Comparison of ENCODE assay signal across 8 mouse cellular contexts in the genomic region with DNA sequence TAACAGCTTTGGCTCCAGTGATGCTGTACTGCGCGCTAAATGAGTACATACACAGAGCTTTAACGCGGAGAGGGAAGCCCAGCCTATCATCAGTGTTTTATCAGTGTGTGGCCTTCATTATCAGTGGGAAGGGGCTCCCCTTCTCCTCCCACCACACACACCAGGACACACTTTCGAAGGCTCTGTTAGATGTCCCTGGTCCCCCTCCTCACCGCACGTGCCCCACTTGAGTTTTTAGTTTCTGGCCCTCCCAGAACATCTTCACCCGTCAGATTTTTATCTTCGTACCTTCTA. TPM values are rescaled to one million over a fixed set of nuclear protein-coding genes. Genes with fewer than 3 reads are reported as not detected.
DNase-seq lines count a peak whose midpoint lies in the region; ATAC-seq and TF ChIP-seq lines count a peak whose summit lies in the region.

No protein-coding gene starts in this region.

- H3K36me3 ChIP-seq in neural tube, embryonic 11.5 days (ENCODE audit: control insufficient read depth, insufficient read depth, low read length) = no peaks in the 10 kb centered on the region; the same call in 1 of the 2 replicates
- H3K36me3 ChIP-seq in limb, embryonic 10.5 days = peaks cover 11% of the 10 kb centered on the region
- H3K36me3 ChIP-seq in small intestine, adult 2 months (ENCODE audit: control insufficient read depth, insufficient read depth, low read length) = 0 out of 2 replicates have a peak, but pooled peaks cover 3% of the 10 kb centered on the region

- no peaks in the 10 kb centered on the region for H3K9me3 ChIP-seq in neural tube, embryonic 11.5 days (ENCODE audit: control insufficient read depth, low read length)
- H3K9me3 ChIP-seq in limb, embryonic 10.5 days (replicated peaks) = no peaks in the 10 kb centered on the region

- TF ChIP-seq POLR2A in small intestine, adult 2 months (IDR thresholded peaks at IDR 0.05; ENCODE audit: low read depth, low read length) = no peak

- WGBS in neural tube, embryonic 11.5 days = 9% methylated on average over 9 of the region's 9 CpGs
- WGBS in limb, embryonic 10.5 days = 12% methylated on average over 9 of the region's 9 CpGs
- 12% methylated on average over 9 of the region's 9 CpGs for WGBS in small intestine, adult 2 months

- 0 out of 2 replicates have a peak, but pooled peaks have one; percentile 2 for ATAC-seq in neural tube, embryonic 11.5 days (ENCODE audit: insufficient read depth, low FRiP score, low TSS enrichment)

- H3K4me1 ChIP-seq in neural tube, embryonic 11.5 days (ENCODE audit: control insufficient read depth, insufficient read depth, low read length) = peaks cover 23% of the 10 kb centered on the region
- H3K4me1 ChIP-seq in limb, embryonic 10.5 days = peaks cover 40% of the 10 kb centered on the region
- peaks cover 36% of the 10 kb centered on the region for H3K4me1 ChIP-seq in small intestine, adult 2 months (ENCODE audit: control insufficient read depth, insufficient read depth, insufficient read length, low read length)

- peak; percentile 37 for DNase-seq in cerebellum, adult 9-10 months
- no peak for DNase-seq in cerebellum, adult 11 months
- DNase-seq in neural tube, embryonic 11.5 days (ENCODE audit: low spot score) = peak; percentile 26
- no peak for DNase-seq in neural tube, embryonic 10.5 days (ENCODE audit: extremely low spot score, low spot score)
- DNase-seq in limb, embryonic 10.5 days (ENCODE audit: low spot score) = no peak
- DNase-seq in gastrocnemius, adult 18-20 months (ENCODE audit: low spot score) = no peak
- no peak for DNase-seq in adrenal gland, postnatal 25 days

- H3K27ac ChIP-seq in neural tube, embryonic 11.5 days (ENCODE audit: low read depth, low read length) = 0 out of 2 replicates have a peak overlapping the region, but pooled peaks have one; percentile 1
- peak overlapping the region; percentile 92 for H3K27ac ChIP-seq in limb, embryonic 10.5 days
- peak overlapping the region; percentile 92 for H3K27ac ChIP-seq in small intestine, adult 2 months (ENCODE audit: insufficient read depth, low read depth, low read length)

- peak overlapping the region; percentile 74 for H3K9ac ChIP-seq in neural tube, embryonic 11.5 days (ENCODE audit: low read length)

- H3K4me2 ChIP-seq in neural tube, embryonic 11.5 days (ENCODE audit: low read depth) = peak overlapping the region; percentile 82

- no peaks in the 10 kb centered on the region for H3K27me3 ChIP-seq in neural tube, embryonic 11.5 days (ENCODE audit: control insufficient read depth, insufficient read depth, low read length)
- H3K27me3 ChIP-seq in limb, embryonic 10.5 days (ENCODE audit: low read depth, poor library complexity, severe bottlenecking) = no peaks in the 10 kb centered on the region
- H3K27me3 ChIP-seq in small intestine, adult 2 months (ENCODE audit: control insufficient read depth, insufficient read depth, low read length) = no peaks in the 10 kb centered on the region

- peak overlapping the region; percentile 78 for H3K4me3 ChIP-seq in neural tube, embryonic 11.5 days (ENCODE audit: low read depth, low read length)
- peak overlapping the region; percentile 80 for H3K4me3 ChIP-seq in limb, embryonic 10.5 days
- H3K4me3 ChIP-seq in small intestine, adult 2 months (ENCODE audit: low read depth, low read length) = peak overlapping the region; percentile 98

- no peak for TF ChIP-seq CTCF in small intestine, adult 2 months (IDR thresholded peaks at IDR 0.05; ENCODE audit: extremely low read depth, insufficient read length, insufficient replicate concordance, low read depth, low read length)

RNA-seq across cellular contexts. Expression of a gene that starts 0.7 kb away (rescaled TPM):
- 37.8 and 39.5 TPM in 2 replicates for polyA plus RNA-seq in neural tube, embryonic 11.5 days (2014; fragmentation: Nextera tagmentation; extraction: Ambion mirVana)
- 38.2 and 40.2 TPM in 2 replicates for polyA plus RNA-seq in limb, embryonic 10.5 days (2016; fragmentation: Nextera tagmentation; extraction: Ambion mirVana)
- 43.4 and 82.0 TPM in 2 replicates for polyA plus RNA-seq in small intestine, adult 2 months (2012; rRNA removed)
- total RNA-seq in gastrocnemius, adult 18-20 months (2021) = 10 to 100 TPM; 13.8 to 15.2 TPM
- total RNA-seq in adrenal gland, postnatal 25 days (2021) = 66.6 and 69.4 TPM in 2 replicates

RNA-seq across cellular contexts. Expression of a gene that starts 0.8 kb away (rescaled TPM):
- 31.1 and 33.9 TPM in 2 replicates for polyA plus RNA-seq in neural tube, embryonic 11.5 days (2014; fragmentation: Nextera tagmentation; extraction: Ambion mirVana)
- polyA plus RNA-seq in limb, embryonic 10.5 days (2016; fragmentation: Nextera tagmentation; extraction: Ambion mirVana) = 64.9 and 69.8 TPM in 2 replicates
- 50.3 and 112 TPM in 2 replicates for polyA plus RNA-seq in small intestine, adult 2 months (2012; rRNA removed)
- total RNA-seq in gastrocnemius, adult 18-20 months (2021) = 1 to 10 TPM; 2.2 to 3.8 TPM
- 32.0 and 35.2 TPM in 2 replicates for total RNA-seq in adrenal gland, postnatal 25 days (2021)

RNA-seq across cellular contexts. Expression of a gene that starts 33.9 kb away (rescaled TPM):
- polyA plus RNA-seq in neural tube, embryonic 11.5 days (2014; fragmentation: Nextera tagmentation; extraction: Ambion mirVana) = not detected in 2 replicates
- not detected in 2 replicates for polyA plus RNA-seq in limb, embryonic 10.5 days (2016; fragmentation: Nextera tagmentation; extraction: Ambion mirVana)
- polyA plus RNA-seq in small intestine, adult 2 months (2012; rRNA removed) = 0.66 TPM in 1 of 2 replicates, not detected in the other
- total RNA-seq in gastrocnemius, adult 18-20 months (2021) = not detected
- total RNA-seq in adrenal gland, postnatal 25 days (2021) = not detected in 2 replicates

RNA-seq across cellular contexts. Expression of a gene that starts 50.2 kb away (rescaled TPM):
- 0.15 TPM in 1 of 2 replicates, not detected in the other for polyA plus RNA-seq in neural tube, embryonic 11.5 days (2014; fragmentation: Nextera tagmentation; extraction: Ambion mirVana)
- polyA plus RNA-seq in limb, embryonic 10.5 days (2016; fragmentation: Nextera tagmentation; extraction: Ambion mirVana) = not detected in 2 replicates
- 0.14 and 2.8 TPM in 2 replicates for polyA plus RNA-seq in small intestine, adult 2 months (2012; rRNA removed)
- not detected for total RNA-seq in gastrocnemius, adult 18-20 months (2021)
- not detected in 2 replicates for total RNA-seq in adrenal gland, postnatal 25 days (2021)

RNA-seq across cellular contexts. Expression of a gene that starts 56.5 kb away (rescaled TPM):
- not detected in 2 replicates for polyA plus RNA-seq in neural tube, embryonic 11.5 days (2014; fragmentation: Nextera tagmentation; extraction: Ambion mirVana)
- not detected in 2 replicates for polyA plus RNA-seq in limb, embryonic 10.5 days (2016; fragmentation: Nextera tagmentation; extraction: Ambion mirVana)
- polyA plus RNA-seq in small intestine, adult 2 months (2012; rRNA removed) = 32.7 and 16,759 TPM in 2 replicates
- total RNA-seq in gastrocnemius, adult 18-20 months (2021) = not detected
- total RNA-seq in adrenal gland, postnatal 25 days (2021) = not detected in 2 replicates

Comparison
In these comparisons a context has a peak if more than half of its experiments do, and no peak if none do; other contexts are left out.
1. DNase-seq: peak in cerebellum, adult 9-10 months (single experiment) and neural tube, embryonic 11.5 days (single experiment); none in cerebellum, adult 11 months (single experiment), neural tube, embryonic 10.5 days (single experiment), limb, embryonic 10.5 days (single experiment), gastrocnemius, adult 18-20 months (single experiment) and adrenal gland, postnatal 25 days (single experiment).
2. H3K27ac ChIP-seq: peak in every context shown above with its lines; median percentile 92 in limb, embryonic 10.5 days; 92 in small intestine, adult 2 months; 1 in neural tube, embryonic 11.5 days.
3. Peak in every context shown above with its lines, with median percentiles within 50 percentile points of each other: H3K4me3 ChIP-seq.